Mouse (Mus musculus) T-helper 1 cell (primary cell): ENCODE measurements around the gene 4932438H23Rik.

Experiments used
- in situ Hi-C: fragments of 300-600 bp; cut with MboI, MseI; formaldehyde crosslinking; loops from one replicate; pipeline ENCODE4 v1.15.1; 2025; ENCODE audit warnings: high pct_unique_total_duplicates

4932438H23Rik gene

DNA sequence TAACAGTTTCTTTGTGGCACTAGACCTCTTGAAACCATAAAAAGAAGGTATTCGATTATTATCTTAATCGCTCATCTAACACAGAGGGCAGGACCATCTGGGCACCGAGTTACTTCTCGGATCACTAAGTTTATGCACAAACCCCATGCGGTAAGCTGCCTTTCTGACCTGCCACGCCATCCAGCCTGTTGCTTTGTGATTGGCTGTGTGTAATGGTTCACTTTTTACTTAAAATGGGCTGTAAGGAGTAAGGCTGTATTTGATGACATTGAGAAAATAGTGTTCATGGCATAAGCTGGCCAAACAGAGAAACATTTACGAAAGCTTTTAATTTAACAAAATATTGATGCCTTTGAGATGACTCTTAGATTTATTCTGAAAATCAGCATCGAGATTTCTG is at the start of gene 4932438H23Rik:
TSS of gene 4932438H23Rik (minus strand) at position 101 of the 400 bp plus-strand sequence.
- in situ Hi-C loops = loop anchor here (5.0 to 10.0 kb wide), 2 partner anchors 107 to 240 kb away; no protein-coding TSS in a partner anchor

- in situ Hi-C loops = no loop called here
Measured at GRCm38 (mm10) chr16:91140991-91141630, 46.2 kb upstream of the 4932438H23Rik start.

GRCm38 (mm10) chr16:91140457-91140856 is 45.5 kb upstream of the 4932438H23Rik start:
- in situ Hi-C loops = no loop called here

GRCm38 (mm10) chr16:91140056-91140455 is 45.1 kb upstream of the 4932438H23Rik start:
- in situ Hi-C loops = no loop called here

- in situ Hi-C loops = no loop called here
Measured at GRCm38 (mm10) chr16:91139481-91139880, 44.6 kb upstream of the 4932438H23Rik start.

- in situ Hi-C loops = no loop called here
Measured at GRCm38 (mm10) chr16:91138736-91139135, 43.8 kb upstream of the 4932438H23Rik start.

- in situ Hi-C loops = no loop called here
Measured at GRCm38 (mm10) chr16:91138151-91138550, 43.2 kb upstream of the 4932438H23Rik start.

GRCm38 (mm10) chr16:91136607-91137006 is 41.7 kb upstream of the 4932438H23Rik start:
- in situ Hi-C loops = no loop called here

GRCm38 (mm10) chr16:91129916-91130315 is 35.0 kb upstream of the 4932438H23Rik start:
- in situ Hi-C loops = no loop called here

DNA sequence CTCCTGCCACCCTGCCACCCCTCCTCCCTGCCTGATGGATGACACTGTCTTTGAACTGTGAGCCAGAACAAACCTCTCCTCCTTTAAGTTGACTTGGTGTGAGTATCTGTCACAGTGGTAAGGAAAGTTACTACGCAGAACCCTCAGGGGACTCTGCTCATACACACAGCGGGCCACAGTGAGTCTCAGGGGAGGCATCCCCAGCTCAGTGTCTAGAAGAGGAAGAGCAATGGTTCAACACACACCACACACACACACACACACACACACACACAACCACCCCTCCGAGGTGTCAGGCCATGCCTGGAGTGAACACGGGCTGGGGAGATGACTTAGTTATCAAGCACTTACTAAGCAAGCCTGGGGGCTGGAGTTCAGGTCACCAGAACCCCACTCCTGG is 33.5 kb upstream of the 4932438H23Rik start:
- in situ Hi-C loops = no loop called here

GRCm38 (mm10) chr16:91126734-91127524 is 32.0 kb upstream of the 4932438H23Rik start:
- in situ Hi-C loops = no loop called here

DNA sequence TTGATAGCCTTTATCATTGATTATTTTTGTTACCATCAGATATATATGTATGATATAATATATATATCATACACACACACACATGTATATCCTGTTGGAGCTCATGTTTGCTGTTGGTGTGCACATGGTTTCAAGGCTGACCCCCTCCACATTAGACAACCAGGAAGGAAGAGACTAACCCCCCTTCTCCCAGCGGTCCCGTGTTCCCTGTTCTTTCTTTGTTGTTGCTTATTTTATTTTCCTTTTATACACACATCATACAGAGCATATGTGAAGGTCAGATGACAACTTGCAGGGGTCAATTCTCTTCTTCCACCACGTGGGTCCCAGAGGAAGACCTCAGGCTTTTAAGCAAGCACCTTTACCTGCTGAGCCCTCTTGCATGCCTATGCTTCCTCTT is 29.3 kb upstream of the 4932438H23Rik start:
- in situ Hi-C loops = no loop called here

DNA sequence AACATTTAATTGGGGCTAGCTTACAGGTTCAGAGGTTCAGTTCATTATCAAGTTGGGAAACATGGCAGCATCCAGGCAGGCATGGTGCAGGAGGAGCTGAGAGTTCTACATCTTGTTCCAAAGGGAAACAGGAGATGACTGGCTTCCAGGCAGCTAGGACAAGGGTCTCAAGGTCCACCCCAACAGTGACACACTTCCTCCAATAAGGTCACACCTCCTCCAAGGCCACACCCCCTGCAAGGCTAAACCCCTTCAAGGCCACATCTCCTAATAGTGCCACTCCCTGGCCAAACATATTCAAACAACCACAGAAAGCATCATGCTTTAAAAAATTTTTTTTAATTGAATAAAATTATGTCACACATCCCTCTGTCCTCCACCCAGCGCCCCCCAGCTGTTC is 28.9 kb upstream of the 4932438H23Rik start:
- in situ Hi-C loops = no loop called here

- in situ Hi-C loops = no loop called here
Measured at GRCm38 (mm10) chr16:91119879-91120278, 25.0 kb upstream of the 4932438H23Rik start.

- in situ Hi-C loops = no loop called here
Measured at GRCm38 (mm10) chr16:91116696-91117095, 21.8 kb upstream of the 4932438H23Rik start.

- in situ Hi-C loops = no loop called here
Measured at GRCm38 (mm10) chr16:91116006-91116405, 21.1 kb upstream of the 4932438H23Rik start.

- in situ Hi-C loops = no loop called here
Measured at GRCm38 (mm10) chr16:91110999-91111535, 16.1 kb upstream of the 4932438H23Rik start.

DNA sequence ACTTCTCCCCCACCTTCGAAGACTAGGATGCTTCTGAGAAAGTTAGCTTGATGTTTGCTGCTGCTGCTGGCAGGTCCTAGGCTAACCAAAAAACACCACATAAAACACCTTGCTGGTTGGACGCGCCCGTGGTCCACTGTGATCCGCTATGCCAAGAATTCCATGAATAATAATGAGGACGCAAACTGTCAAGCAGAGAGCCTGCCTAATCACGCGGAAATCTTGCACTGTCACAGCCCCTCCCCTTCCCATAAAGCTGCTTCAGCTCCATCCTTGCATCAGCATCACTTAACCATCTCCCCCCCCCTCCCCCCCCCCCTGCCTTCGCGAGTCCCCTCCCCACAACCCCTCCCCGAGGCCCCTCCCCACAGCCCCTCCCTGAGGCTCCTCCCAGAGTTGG is 12.7 kb upstream of the 4932438H23Rik start:
- in situ Hi-C loops = no loop called here

GRCm38 (mm10) chr16:91105481-91106051 is 10.6 kb upstream of the 4932438H23Rik start:
- in situ Hi-C loops = no loop called here

- in situ Hi-C loops = no loop called here
Measured at GRCm38 (mm10) chr16:91104821-91105480, 10.0 kb upstream of the 4932438H23Rik start.

GRCm38 (mm10) chr16:91103386-91103785 is 8.5 kb upstream of the 4932438H23Rik start:
- in situ Hi-C loops = no loop called here

DNA sequence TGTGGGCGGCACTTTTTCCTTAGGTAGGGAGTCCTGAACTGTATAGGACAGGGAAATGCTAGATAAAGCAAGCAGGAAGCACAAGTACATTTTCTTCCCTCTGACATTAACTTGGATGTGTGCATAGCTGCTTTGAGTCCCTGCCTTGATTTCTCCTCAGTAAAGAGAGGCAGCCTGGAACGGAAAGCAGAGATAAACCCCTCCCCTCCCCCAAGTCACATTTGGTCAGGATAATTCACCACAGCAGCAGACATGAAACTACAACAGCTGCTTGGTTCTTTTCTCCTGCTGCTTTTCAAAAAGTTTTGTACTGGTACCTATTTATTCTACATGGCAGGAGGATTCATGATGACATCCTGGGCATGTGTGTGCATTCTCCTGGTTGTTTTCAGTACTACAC is 5.6 kb upstream of the 4932438H23Rik start:
- in situ Hi-C loops = no loop called here
